Mouse (Mus musculus): ENCODE results near the gene Atg101. TPM values are rescaled to one million over a fixed set of nuclear protein-coding genes. Genes with fewer than 3 reads are reported as not detected.
A peak's percentile ranks its signal among the peaks of the same experiment; 100 is the strongest.

The Atg101 gene
- total and polyA plus RNA-seq, 3 experiments, result 75.2 to 75.5 TPM; not detected in 1

DNA sequence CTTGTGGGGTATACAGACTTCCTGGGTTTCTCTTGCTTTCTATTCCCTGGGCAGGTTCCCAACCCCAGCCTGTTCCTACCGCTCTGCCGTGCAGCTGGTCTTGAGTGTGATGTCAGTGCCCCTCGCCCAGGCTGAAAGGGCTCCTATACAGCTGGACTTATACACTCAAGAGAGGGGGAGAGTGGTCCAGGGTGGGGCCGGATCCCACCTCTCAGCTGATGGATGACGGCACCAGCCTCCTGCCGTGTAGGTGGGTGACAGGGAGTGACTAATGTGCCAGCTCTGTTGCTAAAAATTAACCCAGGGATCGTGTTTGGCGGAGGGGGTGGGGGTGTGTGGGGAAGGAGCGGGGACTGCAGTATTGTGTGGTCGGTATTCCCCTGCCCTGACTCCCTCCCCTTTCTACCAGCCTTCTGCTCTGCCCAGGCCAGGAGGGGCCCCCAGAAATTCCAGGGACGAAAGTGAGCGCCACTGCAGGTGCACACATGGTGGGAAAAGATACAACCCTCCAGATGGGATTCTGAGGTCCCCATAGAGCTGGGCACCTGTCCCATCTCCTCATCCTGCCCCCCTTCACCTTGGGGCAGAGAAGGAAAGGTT, 48.2 kb upstream of the Atg101 start:
- Histone ChIP-seq H3K79me2 (ENCODE audit: control insufficient read depth, insufficient read depth, low read length, poor library complexity) (no peaks in the 10 kb centered on the region), H3K4me1 (ENCODE audit: control insufficient read depth in 1 of 2, insufficient read depth in 2 of 2, low read length in 2 of 2) (no peaks in the 10 kb centered on the region), H3K27ac (ENCODE audit: control insufficient read depth, low read depth, low read length) (no peak overlapping the region), H3K27me3 (ENCODE audit: control insufficient read depth in 1 of 2, insufficient read depth in 2 of 2, low read length in 2 of 2) (no peaks in the 10 kb centered on the region), H3K36me3 (ENCODE audit: control insufficient read depth in 1 of 2, insufficient read depth in 2 of 2, low read length in 2 of 2) (no peaks in the 10 kb centered on the region; a peak in 1 of 4 replicates), H3K9me3 (replicated peaks; ENCODE audit: insufficient read depth, low read length) (no peaks in the 10 kb centered on the region), H3K9ac (ENCODE audit: control insufficient read depth, low read depth, low read length, poor library complexity, severe bottlenecking) (no peak overlapping the region), H3K4me3 (ENCODE audit: control insufficient read depth in 1 of 2, insufficient read depth in 1 of 2, low read depth in 2 of 2, low read length in 2 of 2) (no peak overlapping the region)
- no peak for TF ChIP-seq SMC3 (IDR thresholded peaks at IDR 0.05; ENCODE audit: low read depth, low read length)
- no peak for TF ChIP-seq E2F4 (IDR thresholded peaks at IDR 0.05; ENCODE audit: borderline replicate concordance, low read depth, low read length)
- TF ChIP-seq MXI1 (IDR thresholded peaks at IDR 0.05; ENCODE audit: low read depth, low read length), result no peak
- no peak for TF ChIP-seq GABPA (IDR thresholded peaks at IDR 0.05; ENCODE audit: low read depth, low read length)
- TF ChIP-seq POLR2A (IDR thresholded peaks at IDR 0.05; ENCODE audit: control insufficient read depth in 1 of 2, insufficient read depth in 1 of 2, low read depth in 1 of 2, low read length in 2 of 2, poor library complexity in 1 of 2), result no peak
- TF ChIP-seq CHD2 (IDR thresholded peaks at IDR 0.05; ENCODE audit: low read length), result no peak
- no peak for TF ChIP-seq POLR2AphosphoS2 (IDR thresholded peaks at IDR 0.05; ENCODE audit: low read length)
- TF ChIP-seq ETS1 (IDR thresholded peaks at IDR 0.05; ENCODE audit: low read depth, low read length), result no peak
- TF ChIP-seq HCFC1 (IDR thresholded peaks at IDR 0.05; ENCODE audit: low read depth, low read length), result no peak
- DNase-seq (ENCODE audit: low read depth, low spot score), result no peak

DNA sequence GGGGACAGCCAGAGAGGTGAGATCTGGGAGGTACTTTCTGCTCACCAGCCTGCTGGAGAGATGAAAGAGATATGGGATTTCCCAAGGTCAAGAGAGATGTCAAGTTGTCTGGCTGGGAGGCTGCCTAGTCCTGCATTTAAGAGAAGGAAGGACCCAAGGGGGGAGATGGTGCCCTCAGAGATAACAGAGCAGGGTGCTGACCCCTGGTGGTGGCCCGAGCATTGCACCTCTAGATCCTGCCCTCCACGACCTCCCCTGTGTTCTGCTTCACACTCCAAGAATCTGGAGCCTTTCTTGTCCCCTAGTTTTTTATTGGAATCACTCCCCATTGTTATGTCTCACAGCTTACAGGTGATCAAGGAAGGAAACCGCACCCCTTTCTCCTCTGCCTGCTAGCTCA, 47.2 kb upstream of the Atg101 start:
- no peak for TF ChIP-seq RCOR1 (IDR thresholded peaks at IDR 0.05; ENCODE audit: low read depth, low read length)
- peak; percentile 66; the same call in 1 of the 2 replicates for TF ChIP-seq GATA1 (IDR thresholded peaks at IDR 0.05; ENCODE audit: low read depth, low read length)
- TF ChIP-seq ZKSCAN1 (IDR thresholded peaks at IDR 0.05; ENCODE audit: low read depth, low read length), result no peak
- TF ChIP-seq SMC3 (IDR thresholded peaks at IDR 0.05; ENCODE audit: low read depth, low read length), result peak; percentile 88
- no peak for TF ChIP-seq NELFE (IDR thresholded peaks at IDR 0.05; ENCODE audit: low read depth, low read length)
- TF ChIP-seq ZC3H11A (IDR thresholded peaks at IDR 0.05; ENCODE audit: low read depth, low read length), result peak; percentile 57
- peak; percentile 71 for TF ChIP-seq RAD21 (IDR thresholded peaks at IDR 0.05; ENCODE audit: low read depth, low read length)
- TF ChIP-seq CTCF (IDR thresholded peaks at IDR 0.05 in 2 of 3, conservative IDR thresholded peaks at IDR 0.05 in 1 of 3; ENCODE audit: control insufficient read depth in 1 of 3, insufficient read depth in 1 of 3, low read depth in 2 of 3, low read length in 3 of 3, poor library complexity in 1 of 3, severe bottlenecking in 1 of 3), result peak; percentile 85 to 95 (median 89)
- TF ChIP-seq POLR2AphosphoS2 (IDR thresholded peaks at IDR 0.05; ENCODE audit: low read length), result no peak
- peak; percentile 80 for DNase-seq (ENCODE audit: low read depth, low spot score)
- no peak overlapping the region for H3K9ac ChIP-seq (ENCODE audit: control insufficient read depth, low read depth, low read length, poor library complexity, severe bottlenecking)
- H3K79me2 ChIP-seq (ENCODE audit: control insufficient read depth, insufficient read depth, low read length, poor library complexity), result no peaks in the 10 kb centered on the region
- peaks cover 0 to 5% of the 10 kb centered on the region in 2 experiments; a peak in 1 of 4 replicates for H3K4me1 ChIP-seq (ENCODE audit: control insufficient read depth in 1 of 2, insufficient read depth in 2 of 2, low read length in 2 of 2)
- H3K4me3 ChIP-seq (ENCODE audit: control insufficient read depth in 1 of 2, insufficient read depth in 1 of 2, low read depth in 2 of 2, low read length in 2 of 2), result no peak overlapping the region
- no peak overlapping the region for H3K27ac ChIP-seq (ENCODE audit: control insufficient read depth, low read depth, low read length)
- no peaks in the 10 kb centered on the region; a peak in 1 of 4 replicates for H3K36me3 ChIP-seq (ENCODE audit: control insufficient read depth in 1 of 2, insufficient read depth in 2 of 2, low read length in 2 of 2)
- H3K27me3 ChIP-seq (ENCODE audit: control insufficient read depth in 1 of 2, insufficient read depth in 2 of 2, low read length in 2 of 2), result no peaks in the 10 kb centered on the region
- no peaks in the 10 kb centered on the region for H3K9me3 ChIP-seq (replicated peaks; ENCODE audit: insufficient read depth, low read length)

Data from MEL (cell line).